Mouse (Mus musculus) intestine, postnatal 0 days (tissue): ENCODE measurements at regions not wholly inside any gene's neighbourhood (a gene's known extent, or its start where the extent isn't known, plus 50 kb on each side); places are given as distances from the start of the nearest gene placed in this dataset.

Experiments
- ATAC-seq: fragments of 200-750 bp; cut with Nextera tagmentation; 2 replicates; pipeline ENCODE4 v1.8.0; 2017; ENCODE audit warnings: mild to moderate bottlenecking, moderate TSS enrichment, moderate library complexity
- H3K27ac ChIP-seq: fragments of 300-500 bp; sonication (generic); 2 replicates; pipeline ENCODE4 v1.5.1; 2014; ENCODE audit warnings: mild to moderate bottlenecking, low read depth, low read length, moderate library complexity
- H3K27me3 ChIP-seq: fragments of 300-500 bp; sonication (generic); replicated peaks from 2 replicates; pipeline ENCODE4 v1.6.1; 2014; ENCODE audit warnings: low read length, mixed read lengths; ENCODE audit not compliant: control insufficient read depth, insufficient read depth
- H3K36me3 ChIP-seq: fragments of 300-500 bp; sonication (generic); 2 replicates; pipeline ENCODE4 v1.6.1; 2014; ENCODE audit warnings: mild to moderate bottlenecking, moderate library complexity; ENCODE audit not compliant: control insufficient read depth, insufficient read depth
- H3K4me1 ChIP-seq: fragments of 300-500 bp; sonication (generic); replicated peaks from 2 replicates; pipeline ENCODE4 v1.6.1; 2014; ENCODE audit warnings: antibody characterized with exemption, low read length, mixed read lengths; ENCODE audit not compliant: control insufficient read depth, insufficient read depth
- H3K4me2 ChIP-seq: fragments of 300-500 bp; sonication (generic); replicated peaks from 2 replicates; pipeline ENCODE4 v1.6.1; 2014; ENCODE audit warnings: low read depth, mild to moderate bottlenecking, moderate library complexity
- H3K4me3 ChIP-seq: fragments of 300-500 bp; sonication (generic); 2 replicates; pipeline ENCODE4 v1.5.1; 2014; ENCODE audit warnings: low read depth, low read length
- H3K9ac ChIP-seq: fragments of 300-500 bp; sonication (generic); 2 replicates; pipeline ENCODE4 v1.6.1; 2014; ENCODE audit warnings: mild to moderate bottlenecking, low read depth, low read length
- H3K9me3 ChIP-seq: fragments of 300-500 bp; sonication (generic); 2 replicates; pipeline ENCODE4 v1.6.1; 2016; ENCODE audit warnings: mixed run types; ENCODE audit not compliant: control insufficient read depth
- CTCF ChIP-seq: sonication (generic); IDR thresholded peaks from 2 replicates; pipeline ENCODE4 v1.5.1; 2016; ENCODE audit warnings: low read depth, mild to moderate bottlenecking, control low read depth, antibody characterized with exemption, moderate library complexity
- WGBS: fragments of 180-500 bp; shearing (Covaris S2); extraction: QIAGEN DNeasy Blood & Tissue Kit; methylation state at CpG from one replicate; pipeline ENCODE4 v1.1.7; 2014; 5-methylcytosine and 5-hydroxymethylcytosine counted together

- H3K4me3 ChIP-seq, result no peak overlapping the region
- no peaks in the 10 kb centered on the region for H3K4me1 ChIP-seq
- no peak overlapping the region for H3K9ac ChIP-seq
- H3K4me2 ChIP-seq, result no peak overlapping the region
- H3K36me3 ChIP-seq, result no peaks in the 10 kb centered on the region
- no peaks in the 10 kb centered on the region for H3K9me3 ChIP-seq
- no peak for ATAC-seq
- no peaks in the 10 kb centered on the region for H3K27me3 ChIP-seq
- 82% methylated on average over 8 of the region's 8 CpGs for WGBS
- H3K27ac ChIP-seq, result no peak overlapping the region
- TF ChIP-seq CTCF, result no peak
These were observed 131.2 kb downstream of the Irx5 start for GRCm38 (mm10) chr8:92488526-92489159.

- Histone ChIP-seq H3K36me3 (no peaks in the 10 kb centered on the region), H3K4me2 (no peak overlapping the region)
These were observed 134.1 kb downstream of the Irx5 start for GRCm38 (mm10) chr8:92491533-92491932.

GRCm38 (mm10) chr8:92493403-92493802 is 136.0 kb downstream of the Irx5 start:
- WGBS, result 46% methylated on average over 4 of the region's 4 CpGs
- Histone ChIP-seq H3K4me3 (no peak overlapping the region), H3K9ac (no peak overlapping the region), H3K27me3 (no peaks in the 10 kb centered on the region), H3K4me1 (no peaks in the 10 kb centered on the region), H3K27ac (no peak overlapping the region), H3K9me3 (no peaks in the 10 kb centered on the region), H3K36me3 (no peaks in the 10 kb centered on the region), H3K4me2 (no peak overlapping the region)
- peak; percentile 62 for TF ChIP-seq CTCF
- no peak for ATAC-seq

More at GRCm38 (mm10) chr8:92491533-92491932, 134.1 kb downstream of the Irx5 start:
- Histone ChIP-seq H3K4me3 (no peak overlapping the region), H3K9me3 (no peaks in the 10 kb centered on the region), H3K9ac (no peak overlapping the region), H3K27me3 (no peaks in the 10 kb centered on the region), H3K4me1 (no peaks in the 10 kb centered on the region), H3K27ac (no peak overlapping the region)
- no peak for ATAC-seq
- peak; percentile 44 for TF ChIP-seq CTCF
- WGBS, result 78% methylated on average over 5 of the region's 5 CpGs

- Histone ChIP-seq H3K9ac (no peak overlapping the region), H3K36me3 (no peaks in the 10 kb centered on the region), H3K27ac (no peak overlapping the region), H3K4me1 (no peaks in the 10 kb centered on the region), H3K4me3 (no peak overlapping the region), H3K27me3 (no peaks in the 10 kb centered on the region), H3K9me3 (no peaks in the 10 kb centered on the region), H3K4me2 (no peak overlapping the region)
- 46% methylated on average over 7 of the region's 7 CpGs for WGBS
- no peak for ATAC-seq
- TF ChIP-seq CTCF, result no peak
These were observed 148.3 kb downstream of the Irx5 start for GRCm38 (mm10) chr8:92505552-92506281.

- Histone ChIP-seq H3K27ac (no peak overlapping the region), H3K4me2 (no peak overlapping the region), H3K9ac (no peak overlapping the region), H3K4me1 (no peaks in the 10 kb centered on the region), H3K4me3 (no peak overlapping the region), H3K9me3 (no peaks in the 10 kb centered on the region), H3K36me3 (no peaks in the 10 kb centered on the region), H3K27me3 (no peaks in the 10 kb centered on the region)
- no peak for TF ChIP-seq CTCF
- 80% methylated on average over 5 of the region's 5 CpGs for WGBS
- ATAC-seq, result no peak
These were observed 149.0 kb downstream of the Irx5 start for GRCm38 (mm10) chr8:92506436-92506835.

GRCm38 (mm10) chr8:92506906-92507305 is 149.5 kb downstream of the Irx5 start:
- no peak for TF ChIP-seq CTCF
- no peak overlapping the region for H3K27ac ChIP-seq
- H3K4me1 ChIP-seq, result no peaks in the 10 kb centered on the region
- no peak for ATAC-seq
- no peaks in the 10 kb centered on the region for H3K27me3 ChIP-seq
- H3K9me3 ChIP-seq, result no peaks in the 10 kb centered on the region
- no peak overlapping the region for H3K4me3 ChIP-seq
- no peaks in the 10 kb centered on the region for H3K36me3 ChIP-seq
- H3K9ac ChIP-seq, result no peak overlapping the region
- 81% methylated on average over 5 of the region's 5 CpGs for WGBS
- H3K4me2 ChIP-seq, result no peak overlapping the region
